In the genomic region with DNA sequence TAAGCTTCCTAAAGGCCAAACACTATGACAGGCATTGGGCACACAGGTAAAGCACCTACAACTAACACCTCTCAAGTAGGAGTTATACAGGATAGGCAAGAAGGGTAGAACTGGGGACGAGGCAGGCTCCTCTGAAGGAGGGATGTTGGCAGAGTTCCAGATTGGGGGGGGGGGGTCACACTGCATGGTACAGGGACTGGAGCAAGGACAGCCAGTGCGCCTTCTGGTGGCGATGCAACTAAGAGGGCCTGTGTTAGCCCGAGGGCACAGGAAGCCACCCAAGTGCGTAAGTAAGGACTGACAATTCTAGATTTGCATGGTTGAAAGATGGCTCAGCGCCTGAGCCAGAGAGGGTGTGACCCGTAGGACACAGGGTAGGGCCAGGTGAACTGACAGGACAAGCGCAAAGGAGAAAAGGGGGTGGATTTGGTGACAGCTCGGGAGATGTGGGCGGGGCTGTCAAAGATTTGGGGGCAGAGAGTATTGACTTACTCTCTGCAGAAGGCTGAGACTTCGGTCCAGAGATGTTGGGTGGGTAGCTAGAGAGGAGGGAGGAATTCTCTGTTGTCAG, we compare ENCODE assay signal across 8 mouse cellular contexts. TPM values are rescaled to one million over a fixed set of nuclear protein-coding genes. Genes with fewer than 3 reads are reported as not detected.
DNase-seq lines count a peak whose midpoint lies in the region; ATAC-seq lines count a peak whose summit lies in the region.

No protein-coding gene starts in this region.

- 2% methylated on average over 11 of the region's 11 CpGs for WGBS in embryonic facial prominence, embryonic 14.5 days

- H3K4me2 ChIP-seq in embryonic facial prominence, embryonic 14.5 days (ENCODE audit: low read depth, low read length), result peak overlapping the region; percentile 95

- H3K36me3 ChIP-seq in embryonic facial prominence, embryonic 14.5 days (ENCODE audit: control insufficient read depth, insufficient read depth, low read length), result no peaks in the 10 kb centered on the region
- H3K36me3 ChIP-seq in megakaryocyte, embryonic 14.5 days (replicated peaks; ENCODE audit: low read length), result peaks cover 8% of the 10 kb centered on the region

- H3K27me3 ChIP-seq in embryonic facial prominence, embryonic 14.5 days (replicated peaks; ENCODE audit: control insufficient read depth, insufficient read depth, low read length), result no peaks in the 10 kb centered on the region
- H3K27me3 ChIP-seq in megakaryocyte, embryonic 14.5 days (replicated peaks), result peaks cover 2% of the 10 kb centered on the region

- H3K4me3 ChIP-seq in embryonic facial prominence, embryonic 14.5 days (ENCODE audit: low read depth, low read length), result peak overlapping the region; percentile 71
- peak overlapping the region; percentile 100 for H3K4me3 ChIP-seq in megakaryocyte, embryonic 14.5 days (replicated peaks)

- peak overlapping the region; percentile 85 for H3K27ac ChIP-seq in embryonic facial prominence, embryonic 14.5 days (replicated peaks; ENCODE audit: low read depth, low read length)

- H3K4me1 ChIP-seq in embryonic facial prominence, embryonic 14.5 days (ENCODE audit: control insufficient read depth, insufficient read depth, low read length), result peaks cover 60% of the 10 kb centered on the region
- H3K4me1 ChIP-seq in megakaryocyte, embryonic 14.5 days, result peaks cover 68% of the 10 kb centered on the region

- intact Hi-C loops in gastrocnemius, postnatal 36 days (cut with DNase I), result no loop called here
- intact Hi-C loops in heart, postnatal 25 days (cut with DNase I), result loop anchor here (2.0 kb wide), 2 partner anchors 18 to 28 kb away; no protein-coding TSS in a partner anchor

- peak; percentile 56 for DNase-seq in gastrocnemius, adult 18-20 months (ENCODE audit: low spot score)
- no peak for DNase-seq in gastrocnemius, postnatal 36 days
- peak; percentile 55 for DNase-seq in adrenal gland, adult 8-10 months
- DNase-seq in embryonic facial prominence, embryonic 14.5 days (ENCODE audit: low spot score), result peak; percentile 77
- peak; percentile 52 for DNase-seq in heart, postnatal 25 days (ENCODE audit: low spot score)
- DNase-seq in kidney, postnatal 4 days, result peak; percentile 73 to 81
- peak; percentile 72 to 74 for DNase-seq in spleen, adult 18-20 months

- ATAC-seq in embryonic facial prominence, embryonic 14.5 days (ENCODE audit: low read depth), result peak; percentile 34

- H3K9me3 ChIP-seq in embryonic facial prominence, embryonic 14.5 days (ENCODE audit: control insufficient read depth, low read length), result no peaks in the 10 kb centered on the region
- no peaks in the 10 kb centered on the region for H3K9me3 ChIP-seq in megakaryocyte, embryonic 14.5 days

- H3K9ac ChIP-seq in embryonic facial prominence, embryonic 14.5 days (ENCODE audit: low read depth, low read length), result 0 out of 2 replicates have a peak overlapping the region, but pooled peaks have one; percentile 80

RNA-seq across cellular contexts. Expression of a gene that starts 2.1 kb away (rescaled TPM):
- 10 to 100 TPM; 11.4 to 27.0 TPM for total RNA-seq in gastrocnemius, adult 18-20 months (2021)
- 10 to 100 TPM in 1 of 2 experiments, 1 to 10 TPM in 1; 3.0 to 11.0 TPM for total RNA-seq in gastrocnemius, postnatal 36 days (2021)
- 10 to 100 TPM in 3 of 4 experiments, 1 to 10 TPM in 1; 7.7 to 69.5 (median 16.0) TPM for total RNA-seq in adrenal gland, adult 8-10 months (2022)
- polyA plus RNA-seq in embryonic facial prominence, embryonic 14.5 days (2014; fragmentation: Nextera tagmentation; extraction: Ambion mirVana), result 1.7 and 2.4 TPM in 2 replicates
- 10 to 100 TPM in 1 of 2 experiments, 1 to 10 TPM in 1; 10.0 to 13.3 TPM for total RNA-seq in heart, postnatal 25 days (2021)
- polyA plus RNA-seq in megakaryocyte, embryonic 14.5 days (2012; ENCODE audit: insufficient read depth, low replicate concordance), result 10.6 and 25.7 TPM in 2 replicates

RNA-seq across cellular contexts. Expression of a gene that starts 41.1 kb away (rescaled TPM):
- total RNA-seq in gastrocnemius, adult 18-20 months (2021), result 100 to 1,000 TPM in 1 of 2 experiments, 10 to 100 TPM in 1; 81.3 to 590 TPM
- 100 to 1,000 TPM in 1 of 2 experiments, 10 to 100 TPM in 1; 96.9 to 125 TPM for total RNA-seq in gastrocnemius, postnatal 36 days (2021)
- under 1 TPM; 0.06 to 0.16 (median 0.10) TPM for total RNA-seq in adrenal gland, adult 8-10 months (2022)
- polyA plus RNA-seq in embryonic facial prominence, embryonic 14.5 days (2014; fragmentation: Nextera tagmentation; extraction: Ambion mirVana), result 4.9 and 8.0 TPM in 2 replicates
- total RNA-seq in heart, postnatal 25 days (2021), result 100 to 1,000 TPM; 125 to 136 TPM
- polyA plus RNA-seq in megakaryocyte, embryonic 14.5 days (2012; ENCODE audit: insufficient read depth, low replicate concordance), result not detected in 2 replicates

RNA-seq across cellular contexts. Expression of a gene that starts 44.9 kb away (rescaled TPM):
- total RNA-seq in gastrocnemius, adult 18-20 months (2021), result not detected
- not detected for total RNA-seq in gastrocnemius, postnatal 36 days (2021)
- under 1 TPM; 0.09 to 0.43 (median 0.28) TPM for total RNA-seq in adrenal gland, adult 8-10 months (2022)
- 0.52 and 0.72 TPM in 2 replicates for polyA plus RNA-seq in embryonic facial prominence, embryonic 14.5 days (2014; fragmentation: Nextera tagmentation; extraction: Ambion mirVana)
- not detected for total RNA-seq in heart, postnatal 25 days (2021)
- 0.26 TPM in 1 of 2 replicates, not detected in the other for polyA plus RNA-seq in megakaryocyte, embryonic 14.5 days (2012; ENCODE audit: insufficient read depth, low replicate concordance)

RNA-seq across cellular contexts. Expression of a gene that starts 45.0 kb away (rescaled TPM):
- total RNA-seq in gastrocnemius, adult 18-20 months (2021), result 10 to 100 TPM; 21.0 to 21.6 TPM
- total RNA-seq in gastrocnemius, postnatal 36 days (2021), result 10 to 100 TPM; 14.5 to 15.3 TPM
- 10 to 100 TPM; 31.7 to 45.8 (median 42.3) TPM for total RNA-seq in adrenal gland, adult 8-10 months (2022)
- polyA plus RNA-seq in embryonic facial prominence, embryonic 14.5 days (2014; fragmentation: Nextera tagmentation; extraction: Ambion mirVana), result 29.9 and 32.4 TPM in 2 replicates
- total RNA-seq in heart, postnatal 25 days (2021), result 10 to 100 TPM; 28.1 to 31.5 TPM
- polyA plus RNA-seq in megakaryocyte, embryonic 14.5 days (2012; ENCODE audit: insufficient read depth, low replicate concordance), result 11.6 and 11.7 TPM in 2 replicates

Comparison
In these comparisons a context has a peak if more than half of its experiments do, and no peak if none do; other contexts are left out.
1. DNase-seq: peak in gastrocnemius, adult 18-20 months (single experiment), adrenal gland, adult 8-10 months (single experiment), embryonic facial prominence, embryonic 14.5 days (single experiment), heart, postnatal 25 days (single experiment), kidney, postnatal 4 days (2 of 2) and spleen, adult 18-20 months (2 of 2); none in gastrocnemius, postnatal 36 days (0 of 2).
2. RNA of a gene that starts 41.1 kb away (total RNA-seq): 81.3 to 590 TPM in gastrocnemius, adult 18-20 months, 125 to 136 TPM in heart, postnatal 25 days and 96.9 to 125 TPM in gastrocnemius, postnatal 36 days; 0.06 to 0.16 TPM in adrenal gland, adult 8-10 months; every median in the first group is over 10 times any median in the second.